Mouse (Mus musculus) monocyte, adult 2 months (primary cell): ENCODE data around the gene Olfr1493-ps1.

Experiments used
- DNase-seq, 2 experiments: peaks; one replicate each; pipeline ENCODE4 v3.0.0; 2022; ENCODE audit warnings: low spot score in 2 of 2, low read depth in 1 of 2

Olfr1493-ps1 gene

DNA sequence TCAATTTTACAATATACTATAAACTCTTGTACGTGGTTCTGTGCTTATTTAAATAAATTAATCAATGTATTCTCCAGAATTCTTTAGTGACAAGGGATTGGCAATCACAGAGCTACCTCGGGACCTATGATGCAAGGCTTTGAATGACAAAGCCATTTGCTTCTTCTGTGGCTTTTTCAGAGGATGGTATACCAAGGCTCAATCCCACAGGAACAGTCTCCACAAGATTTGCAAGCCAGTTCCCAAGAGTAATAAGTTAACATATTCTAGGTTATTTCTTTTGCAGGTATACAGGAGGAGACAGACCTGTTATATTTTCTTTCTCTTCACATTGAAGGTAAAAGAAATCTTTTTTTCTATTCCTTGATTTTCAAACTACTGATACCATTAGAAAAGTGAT is at the start of gene Olfr1493-ps1:
Gene Olfr1493-ps1, plus strand, starts transcription at position 301 of the 400 bp plus-strand sequence.
- DNase-seq, result no peak

DNA sequence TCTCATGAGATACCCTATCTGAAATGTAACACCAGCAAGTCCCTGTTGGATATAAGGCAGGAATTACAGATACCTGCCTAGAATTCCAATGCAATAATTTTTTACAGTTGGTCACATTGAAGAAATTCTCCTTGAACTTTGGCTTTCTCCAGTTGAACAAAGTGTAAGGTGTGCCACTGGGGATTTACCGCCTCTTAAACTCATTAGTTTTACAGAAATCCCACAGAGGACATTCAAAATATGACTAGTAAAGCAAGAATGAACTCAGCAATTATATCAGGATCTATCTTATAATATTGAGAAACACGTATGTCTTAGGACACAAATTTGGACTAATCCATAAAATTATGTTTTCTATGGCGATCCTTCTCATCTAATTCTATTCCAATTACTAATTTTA is 26.1 kb upstream of the Olfr1493-ps1 start, which contains the start of gene Olfr1491:
Gene Olfr1491, plus strand, starts transcription at position 301 of the 400 bp plus-strand sequence.
- DNase-seq, result no peak

DNA sequence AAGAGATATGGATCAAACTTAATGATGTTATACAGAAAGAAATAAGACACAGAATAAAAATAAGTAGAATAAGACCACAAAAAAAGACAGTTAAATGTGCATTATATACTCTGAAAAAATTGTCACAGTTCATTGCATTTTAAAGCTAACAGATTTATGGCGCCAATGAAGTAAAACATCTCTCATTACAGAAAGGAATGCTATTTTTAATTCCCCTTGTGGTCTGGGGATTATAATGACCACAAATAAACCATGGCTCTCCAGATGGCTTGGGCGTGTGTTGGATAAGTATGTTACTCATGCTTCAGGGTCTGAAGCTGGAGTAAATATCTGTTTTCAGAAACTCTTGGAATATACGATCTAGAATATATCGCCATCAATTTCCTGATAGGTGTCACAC is 16.4 kb downstream of the Olfr1493-ps1 start, which contains the start of gene Olfr1494:
Gene Olfr1494, plus strand, starts transcription at position 301 of the 400 bp plus-strand sequence.
- DNase-seq, result no peak

DNA sequence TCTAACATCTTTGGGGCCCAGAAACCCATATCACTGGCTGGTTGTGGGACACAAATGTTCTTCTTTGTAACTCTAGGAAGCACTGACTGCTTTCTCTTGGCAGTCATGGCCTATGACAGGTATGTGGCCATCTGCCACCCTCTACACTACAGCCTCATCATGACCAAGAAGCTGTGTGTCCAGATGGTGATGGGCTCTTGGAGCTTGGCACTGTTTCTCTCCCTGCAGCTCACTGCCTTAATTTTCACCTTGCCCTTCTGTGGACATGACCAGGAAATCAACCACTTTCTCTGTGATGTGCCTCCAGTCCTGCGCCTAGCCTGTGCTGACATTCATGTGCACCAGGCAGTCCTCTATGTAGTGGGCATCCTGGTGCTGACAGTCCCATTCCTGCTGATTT is 26.3 kb downstream of the Olfr1493-ps1 start:
- no peak for DNase-seq

DNA sequence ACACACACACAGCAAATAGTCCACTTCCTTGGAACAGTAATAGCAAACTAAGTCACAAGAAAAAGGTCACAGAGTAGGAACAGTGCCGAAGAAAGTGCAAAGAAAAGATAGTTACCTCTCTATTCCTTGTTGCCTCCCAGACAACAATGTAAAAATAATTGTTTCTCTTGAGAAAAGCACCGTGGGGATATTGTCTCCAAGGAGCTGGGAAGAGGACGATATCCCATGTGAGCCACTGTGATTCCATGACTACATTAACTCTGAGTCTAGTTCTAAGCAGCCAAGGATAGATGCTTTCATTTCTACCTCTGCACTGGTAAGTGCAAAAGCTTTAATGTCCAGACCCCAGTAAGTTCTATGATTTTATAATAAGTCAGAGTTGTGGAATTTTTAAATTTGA is 41.2 kb downstream of the Olfr1493-ps1 start, which contains the start of gene Olfr1495:
Gene Olfr1495, plus strand, starts transcription at position 301 of the 400 bp plus-strand sequence.
- no peak for DNase-seq

DNA sequence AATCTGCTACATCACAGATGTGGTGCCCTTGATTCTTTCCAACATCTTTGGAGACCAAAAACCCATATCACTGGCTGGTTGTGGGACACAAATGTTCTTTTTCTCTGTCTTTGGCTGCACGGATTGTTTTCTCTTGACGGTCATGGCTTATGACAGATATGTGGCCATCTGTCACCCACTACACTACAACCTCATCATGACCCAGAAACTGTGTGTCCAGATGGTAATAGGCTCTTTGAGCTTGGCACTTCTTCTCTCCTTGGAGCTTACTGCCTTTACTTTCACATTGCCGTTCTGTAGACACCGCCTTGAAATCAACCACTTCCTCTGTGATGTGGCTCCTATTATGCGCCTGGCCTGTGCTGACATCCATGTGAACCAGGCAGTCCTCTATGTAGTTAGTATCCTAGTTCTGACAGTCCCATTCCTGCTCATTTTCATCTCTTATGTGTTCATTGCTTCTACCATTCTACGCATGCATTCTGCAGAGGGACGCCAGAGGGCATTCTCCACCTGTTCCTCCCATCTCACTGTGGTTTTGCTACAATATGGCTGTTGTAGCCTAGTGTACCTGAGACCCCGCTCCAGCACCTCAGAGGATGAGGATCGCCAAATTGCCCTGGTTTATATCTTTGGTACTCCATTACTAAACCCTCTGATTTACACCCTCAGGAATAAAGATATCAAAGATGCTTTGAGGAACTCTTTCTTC is 45.6 kb downstream of the Olfr1493-ps1 start:
- no peak for DNase-seq

DNA sequence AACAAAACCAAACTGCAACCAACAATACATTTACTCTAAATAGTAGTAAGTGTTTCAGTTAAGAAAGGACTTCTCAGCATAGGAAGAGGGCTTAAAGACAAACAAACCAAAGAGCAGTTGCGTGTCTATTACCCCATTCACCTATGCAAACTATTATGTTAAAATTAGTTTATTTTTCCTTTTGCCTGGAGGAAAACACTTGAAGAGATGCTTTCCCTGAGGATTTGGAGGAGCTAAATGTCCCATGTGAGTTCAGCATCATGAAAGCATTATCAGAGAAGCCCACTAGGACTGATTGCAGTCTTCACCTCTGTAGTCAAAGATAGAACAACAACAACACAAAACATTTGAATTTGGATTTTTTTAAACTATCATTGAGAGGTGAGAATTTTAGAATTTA is 54.5 kb downstream of the Olfr1493-ps1 start, which contains the start of gene Olfr1496:
Gene Olfr1496, plus strand, starts transcription at position 301 of the 400 bp plus-strand sequence.
- no peak for DNase-seq
